Comparison of ENCODE assay signal across 28 mouse cellular contexts in genomic region chr16:32685405-32685804, GRCm38 (mm10). TPM values are rescaled to one million over a fixed set of nuclear protein-coding genes. Genes with fewer than 3 reads are reported as not detected.
DNase-seq lines count a peak whose midpoint lies in the region; ATAC-seq and TF ChIP-seq lines count a peak whose summit lies in the region.
"Had no signal": no experiment of that assay in that cellular context is flagged by ENCODE, and none has a peak within 500 bp of the region (broad histone marks: within the 10 kb centered on the region; RNA-seq: fewer than 3 reads in every experiment).

No protein-coding gene starts in this region.

- DNase-seq in gastrocnemius, adult 2 months: peak; percentile 16
- no peak for DNase-seq in gastrocnemius, postnatal 14 days
- DNase-seq in liver: no peak
- peak; percentile 59 for DNase-seq in lung, postnatal 36 days
- no peak for DNase-seq in lung, adult 2 months
- peak; percentile 43 for DNase-seq in fat pad, adult 2 months (ENCODE audit: extremely low read depth, low read depth, low spot score)
- DNase-seq in layer of hippocampus, adult 18-20 months (ENCODE audit: low spot score in 2 of 2): no peak
- DNase-seq: adrenal gland, postnatal 36 days; cerebellum, adult 18-20 months; cerebellum, adult 9-10 months; cerebellum, postnatal 14 days; gastrocnemius, postnatal 36 days; heart, adult 2 months; heart, postnatal 14 days; heart, postnatal 4 days had no signal

- WGBS in liver, embryonic 16.5 days (ENCODE audit: insufficient replicate concordance): 66% methylated on average over 10 of the region's 10 CpGs
- 47% methylated on average over 10 of the region's 10 CpGs for WGBS in lung, adult 2 months

- 0 out of 2 replicates have a peak, but pooled peaks have one; percentile 17 for ATAC-seq in liver, embryonic 16.5 days (ENCODE audit: low read depth)
- ATAC-seq: CD4-positive, CD25-positive, alpha-beta regulatory T cell, adult 4 months; forebrain, embryonic 15.5 days; hindbrain, postnatal 0 days; inflammation-experienced regulatory T-cells, adult 6 months had no signal

- peaks cover 4% of the 10 kb centered on the region for H3K4me1 ChIP-seq in liver, embryonic 16.5 days (ENCODE audit: control insufficient read depth, low read depth, low read length)
- H3K4me1 ChIP-seq in lung, adult 2 months (ENCODE audit: control insufficient read depth, insufficient read depth, low read length): no peaks in the 10 kb centered on the region
- H3K4me1 ChIP-seq: embryonic facial prominence, embryonic 12.5 days; embryonic facial prominence, embryonic 15.5 days; forebrain, embryonic 12.5 days; forebrain, embryonic 15.5 days had no signal

- no peak for TF ChIP-seq POLR2A in lung, adult 2 months (IDR thresholded peaks at IDR 0.05; ENCODE audit: borderline replicate concordance, extremely low read depth, low read depth, low read length)

- H3K9me3 ChIP-seq in liver, embryonic 16.5 days (replicated peaks; ENCODE audit: control insufficient read depth, low read length): no peaks in the 10 kb centered on the region
- H3K9me3 ChIP-seq: embryonic facial prominence, embryonic 12.5 days; embryonic facial prominence, embryonic 15.5 days; forebrain, embryonic 12.5 days; forebrain, embryonic 15.5 days; heart, embryonic 10.5 days; heart, embryonic 13.5 days had no signal

- H3K27ac ChIP-seq in gastrocnemius, adult 2 months: no peak overlapping the region
- H3K27ac ChIP-seq in liver, embryonic 16.5 days (ENCODE audit: low read length): no peak overlapping the region
- H3K27ac ChIP-seq: embryonic facial prominence, embryonic 12.5 days; forebrain, embryonic 12.5 days; forebrain, embryonic 15.5 days; heart, adult 2 months; heart, embryonic 10.5 days; heart, embryonic 13.5 days; hindbrain, embryonic 14.5 days; hindbrain, postnatal 0 days had no signal

- TF ChIP-seq CTCF in gastrocnemius, adult 2 months (IDR thresholded peaks at IDR 0.05): no peak
- TF ChIP-seq CTCF in lung, adult 2 months (IDR thresholded peaks at IDR 0.05; ENCODE audit: insufficient read depth, low read length): no peak

- H3K4me3 ChIP-seq in gastrocnemius, adult 2 months: no peak overlapping the region
- H3K4me3 ChIP-seq in liver, embryonic 16.5 days (ENCODE audit: low read depth, low read length): no peak overlapping the region
- H3K4me3 ChIP-seq in lung, adult 2 months (replicated peaks; ENCODE audit: extremely low read depth, low read depth, low read length): no peak overlapping the region
- H3K4me3 ChIP-seq: embryonic facial prominence, embryonic 12.5 days; embryonic facial prominence, embryonic 15.5 days; forebrain, embryonic 12.5 days; forebrain, embryonic 15.5 days; heart, adult 2 months; heart, embryonic 10.5 days; heart, embryonic 13.5 days had no signal

- H3K36me3 ChIP-seq in liver, embryonic 16.5 days (ENCODE audit: control insufficient read depth, insufficient read depth): peaks cover 3% of the 10 kb centered on the region

- H3K27me3 ChIP-seq in liver, embryonic 16.5 days (ENCODE audit: control insufficient read depth, insufficient read depth, low read depth, low read length): no peaks in the 10 kb centered on the region
- H3K27me3 ChIP-seq: embryonic facial prominence, embryonic 12.5 days; embryonic facial prominence, embryonic 15.5 days; forebrain, embryonic 12.5 days; forebrain, embryonic 15.5 days; heart, embryonic 13.5 days had no signal

- H3K9ac ChIP-seq in liver, embryonic 16.5 days (ENCODE audit: low read depth, low read length): no peak overlapping the region
- H3K9ac ChIP-seq: embryonic facial prominence, embryonic 12.5 days; embryonic facial prominence, embryonic 15.5 days; forebrain, embryonic 12.5 days; forebrain, embryonic 15.5 days; heart, embryonic 13.5 days; hindbrain, embryonic 14.5 days had no signal

- H3K4me2 ChIP-seq in liver, embryonic 16.5 days (ENCODE audit: low read depth, low read length): no peak overlapping the region
- H3K4me2 ChIP-seq: embryonic facial prominence, embryonic 12.5 days; embryonic facial prominence, embryonic 15.5 days; forebrain, embryonic 12.5 days; forebrain, embryonic 15.5 days; heart, embryonic 13.5 days; hindbrain, embryonic 14.5 days had no signal

- intact Hi-C loops in gastrocnemius, adult 2 months (cut with DNase I): no loop called here
- intact Hi-C loops in gastrocnemius, postnatal 14 days (cut with DNase I; ENCODE audit: low total_unique reads): loop anchor here (10.0 kb wide), 1 partner anchor 181 kb away; no protein-coding TSS in a partner anchor

RNA-seq across cellular contexts. Expression of gene Tnk2, which starts 41.7 kb away (rescaled TPM):
- total RNA-seq in gastrocnemius, adult 2 months (2021): 10 to 100 TPM; 48.4 to 54.4 TPM
- total RNA-seq in gastrocnemius, postnatal 14 days (2021): 10 to 100 TPM; 34.6 to 42.8 TPM
- polyA plus RNA-seq in liver, embryonic 16.5 days (2015; fragmentation: Nextera tagmentation; extraction: Ambion mirVana): 2.7 and 2.8 TPM in 2 replicates
- polyA plus RNA-seq in lung, adult 2 months (2012; rRNA removed): 107 and 119 TPM in 2 replicates
- 100 to 1,000 TPM; 227 to 233 TPM for total RNA-seq in layer of hippocampus, adult 18-20 months (2021)

RNA-seq across cellular contexts. Expression of gene Muc4, which starts 50.3 kb away (rescaled TPM):
- under 1 TPM in 1 of 2 experiments, not detected in 1; 0.22 TPM for total RNA-seq in gastrocnemius, adult 2 months (2021)
- total RNA-seq in gastrocnemius, postnatal 14 days (2021): under 1 TPM; 0.22 to 0.33 TPM
- 0.70 and 0.78 TPM in 2 replicates for polyA plus RNA-seq in liver, embryonic 16.5 days (2015; fragmentation: Nextera tagmentation; extraction: Ambion mirVana)
- polyA plus RNA-seq in lung, adult 2 months (2012; rRNA removed): 17.3 and 18.9 TPM in 2 replicates
- total RNA-seq in layer of hippocampus, adult 18-20 months (2021): not detected
- total RNA-seq: adrenal gland, postnatal 36 days; granulocyte monocyte progenitor cell, adult 5-6 weeks; heart, postnatal 4 days; hindbrain, postnatal 0 days; MEL had no signal
- polyA plus RNA-seq: CD4-positive, CD25-positive, alpha-beta regulatory T cell, adult 4 months; forebrain, embryonic 15.5 days; hindbrain, embryonic 14.5 days; hindbrain, postnatal 0 days had no signal

Comparison
In these comparisons a context has a peak if more than half of its experiments do, and no peak if none do; other contexts are left out.
1. DNase-seq: peak in gastrocnemius, adult 2 months (single experiment), lung, postnatal 36 days (single experiment) and fat pad, adult 2 months (single experiment); none in gastrocnemius, postnatal 14 days (single experiment), liver (single experiment), lung, adult 2 months (single experiment) and layer of hippocampus, adult 18-20 months (0 of 2).
2. RNA of gene Tnk2, which starts 41.7 kb away (total RNA-seq): 227 to 233 TPM in layer of hippocampus, adult 18-20 months; 48.4 to 54.4 TPM in gastrocnemius, adult 2 months and 34.6 to 42.8 TPM in gastrocnemius, postnatal 14 days; every median in the first group is over 4 times any median in the second.